Mouse (Mus musculus) forebrain, postnatal 0 days (tissue): ENCODE results near the gene Hmg20a. TPM values are rescaled to one million over a fixed set of nuclear protein-coding genes. Genes with fewer than 3 reads are reported as not detected.

Source experiments
- ATAC-seq: fragments of 200-750 bp; cut with Nextera tagmentation; 2 replicates; pipeline ENCODE4 v1.8.0; 2017; ENCODE audit warnings: mild to moderate bottlenecking, moderate library complexity
- DNase-seq: peaks from one replicate; pipeline ENCODE4 v3.0.0-alpha.2; 2015
- H3K27ac ChIP-seq: fragments of 300-500 bp; sonication (generic); 2 replicates; pipeline ENCODE4 v1.5.1; 2014; ENCODE audit warnings: low read depth, mild to moderate bottlenecking, antibody characterized with exemption, low read length, moderate library complexity, mixed read lengths
- H3K27me3 ChIP-seq: fragments of 300-500 bp; sonication (generic); 2 replicates; pipeline ENCODE4 v1.6.1; 2014; ENCODE audit warnings: mild to moderate bottlenecking, low read length, mixed read lengths; ENCODE audit not compliant: insufficient read depth
- H3K36me3 ChIP-seq: fragments of 300-500 bp; sonication (generic); 2 replicates; pipeline ENCODE4 v1.6.1; 2014; ENCODE audit warnings: mild to moderate bottlenecking, moderate library complexity; ENCODE audit not compliant: insufficient read depth
- H3K4me1 ChIP-seq: fragments of 300-500 bp; sonication (generic); 2 replicates; pipeline ENCODE4 v1.6.1; 2014; ENCODE audit warnings: antibody characterized with exemption; ENCODE audit not compliant: insufficient read depth
- H3K4me2 ChIP-seq: fragments of 300-500 bp; sonication (generic); 2 replicates; pipeline ENCODE4 v1.6.1; 2014; ENCODE audit warnings: low read depth, mild to moderate bottlenecking, moderate library complexity
- H3K4me3 ChIP-seq: fragments of 300-500 bp; sonication (generic); 2 replicates; pipeline ENCODE4 v1.5.1; 2014; ENCODE audit warnings: low read depth, low read length, mixed read lengths
- H3K9ac ChIP-seq: fragments of 300-500 bp; sonication (generic); 2 replicates; pipeline ENCODE4 v1.6.1; 2014; ENCODE audit warnings: mild to moderate bottlenecking
- H3K9me3 ChIP-seq: fragments of 300-500 bp; sonication (generic); 2 replicates; pipeline ENCODE4 v1.6.1; 2016; ENCODE audit warnings: low read length
- CTCF ChIP-seq: sonication (generic); IDR thresholded peaks from 2 replicates; pipeline ENCODE4 v1.5.1; 2016; ENCODE audit warnings: antibody characterized with exemption, control low read depth, low read depth
- WGBS: fragments of 180-500 bp; shearing (Covaris S2); extraction: QIAGEN DNeasy Blood & Tissue Kit; methylation state at CpG from one replicate; pipeline ENCODE4 v1.1.7; 2014; 5-methylcytosine and 5-hydroxymethylcytosine counted together
- polyA plus RNA-seq: library from polyadenylated mRNA; unstranded; fragments of >200 nt; fragmentation: Nextera tagmentation; extraction: Ambion mirVana; gene quantifications from 2 replicates; pipeline ENCODE4 v1.2.1, GENCODE M21; 2015
- total RNA-seq: library from RNA; depleted of rRNA; stranded (reverse); fragments of >200 nt; gene quantifications from 2 replicates; pipeline ENCODE4 v1.2.3, GENCODE M21; 2014; rRNA removed

Hmg20a gene
- total RNA-seq (49.5 and 64.7 TPM in 2 replicates), polyA plus RNA-seq (58.2 and 74.1 TPM in 2 replicates)

DNA sequence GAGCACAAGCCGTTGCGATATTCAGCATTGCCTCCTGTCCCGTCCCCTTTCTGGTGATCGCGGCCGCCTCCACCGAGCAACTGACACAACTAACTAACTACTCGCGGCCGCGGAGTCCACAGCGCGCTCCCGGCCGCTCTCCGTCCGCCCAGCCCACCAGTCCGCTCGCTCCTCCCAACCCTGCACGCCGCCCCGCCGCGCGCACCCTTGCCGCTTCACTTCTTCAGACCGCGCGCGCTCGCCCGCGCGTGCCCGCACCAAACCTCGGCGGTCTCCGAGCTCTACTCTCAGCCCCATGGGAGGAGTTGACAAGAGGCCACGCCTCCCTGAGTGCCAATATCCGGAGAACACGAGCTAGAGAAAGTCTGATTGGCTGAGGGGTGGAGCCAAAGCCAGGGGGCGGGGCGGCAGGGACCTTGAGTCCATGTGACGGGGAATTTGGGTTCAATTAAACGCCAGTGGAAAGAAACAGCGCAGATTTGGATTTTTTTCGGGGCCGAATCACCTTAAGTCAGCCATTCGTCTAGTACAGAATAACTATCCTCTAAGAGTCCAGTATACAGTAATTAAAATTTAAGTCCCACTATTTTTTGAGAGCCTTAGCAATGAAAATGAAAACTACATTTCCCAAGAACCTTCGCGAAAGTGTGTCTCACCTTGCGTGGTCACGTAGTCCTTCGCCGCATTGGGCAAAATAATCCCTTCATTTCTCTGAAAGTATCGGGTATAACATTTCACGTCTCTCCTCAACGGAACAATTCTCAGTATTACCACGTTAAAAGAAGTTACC is at the start of gene Hmg20a, which contains the start of gene Peak1:
Gene Hmg20a (plus strand): TSS at position 662 of the 790 bp plus-strand sequence.
Gene Peak1 (minus strand): TSS at position 120 of the 790 bp plus-strand sequence.
- Histone ChIP-seq H3K4me1 (peaks cover 8% of the 10 kb centered on the region), H3K27me3 (no peaks in the 10 kb centered on the region), H3K27ac (peak within 1 kb of the TSS; percentile 98), H3K9ac (peak within 1 kb of the TSS; percentile 84), H3K4me3 (peak within 1 kb of the TSS; percentile 70), H3K9me3 (no peaks in the 10 kb centered on the region), H3K4me2 (peak within 1 kb of the TSS; percentile 78), H3K36me3 (no peaks in the 10 kb centered on the region)
- ATAC-seq (peak; percentile 97), DNase-seq (peak; percentile 100)
- WGBS, result under 1% methylated on average over 57 of the region's 59 CpGs
- TF ChIP-seq CTCF, result no peak

DNA sequence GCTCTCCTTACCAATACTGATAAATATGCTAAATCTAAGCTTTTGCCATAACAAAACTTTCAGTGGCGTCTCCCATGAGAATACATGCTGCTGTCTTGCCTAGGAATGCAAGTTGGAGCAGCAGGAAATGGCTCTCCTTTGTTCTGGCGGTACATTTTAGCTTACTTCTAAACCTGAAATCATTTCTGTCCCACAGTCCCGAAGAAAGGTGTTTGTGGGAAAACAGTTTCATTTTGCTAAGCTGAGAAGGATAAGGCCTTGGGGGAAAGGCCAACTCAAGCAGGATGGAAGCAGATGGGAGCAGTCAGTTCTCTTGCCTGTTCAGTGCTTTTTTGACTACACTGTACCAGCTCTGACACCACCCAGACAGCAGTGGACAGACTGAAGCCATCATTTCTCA is 49.6 kb upstream of the Hmg20a start:
- TF ChIP-seq CTCF, result no peak
- DNase-seq (no peak), ATAC-seq (no peak)
- Histone ChIP-seq H3K4me2 (no peak overlapping the region), H3K9me3 (no peaks in the 10 kb centered on the region), H3K9ac (no peak overlapping the region), H3K4me1 (no peaks in the 10 kb centered on the region), H3K36me3 (no peaks in the 10 kb centered on the region), H3K27ac (no peak overlapping the region), H3K27me3 (no peaks in the 10 kb centered on the region), H3K4me3 (no peak overlapping the region)
- WGBS, result 72% methylated on average over 3 of the region's 3 CpGs

DNA sequence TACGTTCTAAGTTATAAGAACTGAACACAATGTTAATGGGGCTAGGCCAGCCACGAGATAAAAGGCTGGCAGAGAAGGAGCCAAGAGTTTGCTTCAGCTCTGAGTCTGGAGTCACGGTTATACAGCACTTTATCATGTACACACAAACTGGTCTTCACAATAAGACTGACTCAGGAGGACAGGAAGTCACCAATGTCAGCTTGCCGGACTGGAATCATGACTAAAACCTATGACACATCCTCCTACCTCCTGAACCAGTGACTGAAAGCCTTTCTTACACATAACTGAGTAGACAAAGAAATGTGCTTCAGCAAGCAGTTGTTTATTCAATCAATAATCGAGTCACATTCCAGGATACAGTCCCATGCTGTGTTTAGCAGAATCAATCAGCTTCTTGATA is 47.7 kb upstream of the Hmg20a start:
- WGBS, result 49% methylated on average over 5 of the region's 5 CpGs
- ATAC-seq (no peak), DNase-seq (no peak)
- H3K27ac ChIP-seq, result no peak overlapping the region
- no peak overlapping the region for H3K4me3 ChIP-seq
- no peaks in the 10 kb centered on the region for H3K9me3 ChIP-seq
- no peaks in the 10 kb centered on the region for H3K4me1 ChIP-seq
- no peak overlapping the region for H3K4me2 ChIP-seq
- H3K36me3 ChIP-seq, result no peaks in the 10 kb centered on the region
- no peak overlapping the region for H3K9ac ChIP-seq
- TF ChIP-seq CTCF, result no peak
- no peaks in the 10 kb centered on the region for H3K27me3 ChIP-seq

DNA sequence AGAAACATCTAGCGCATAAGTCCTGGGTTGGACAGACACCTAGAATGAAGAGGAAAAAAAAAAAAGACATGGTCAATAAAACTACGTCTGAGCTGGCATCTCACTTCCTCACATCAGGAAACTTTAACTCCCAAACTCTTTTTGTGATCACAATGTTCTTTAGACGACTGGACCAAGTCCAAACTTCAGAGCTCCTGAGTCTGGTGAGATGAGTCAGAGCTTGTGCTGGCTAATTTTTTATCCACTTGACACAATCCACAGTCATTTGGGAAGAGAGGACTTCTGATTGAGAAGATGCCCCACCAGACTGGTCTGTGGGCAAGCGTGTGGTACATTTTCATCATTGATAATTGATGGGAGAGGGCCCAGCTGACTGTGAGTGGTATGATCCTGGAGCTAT is 44.0 kb upstream of the Hmg20a start:
- no peaks in the 10 kb centered on the region for H3K9me3 ChIP-seq
- no peak overlapping the region for H3K27ac ChIP-seq
- WGBS, result 77% methylated on average over 4 of the region's 4 CpGs
- no peak for TF ChIP-seq CTCF
- H3K27me3 ChIP-seq, result no peaks in the 10 kb centered on the region
- H3K4me3 ChIP-seq, result no peak overlapping the region
- H3K9ac ChIP-seq, result no peak overlapping the region
- ATAC-seq (no peak), DNase-seq (no peak)
- no peak overlapping the region for H3K4me2 ChIP-seq
- no peaks in the 10 kb centered on the region for H3K4me1 ChIP-seq
- H3K36me3 ChIP-seq, result no peaks in the 10 kb centered on the region

DNA sequence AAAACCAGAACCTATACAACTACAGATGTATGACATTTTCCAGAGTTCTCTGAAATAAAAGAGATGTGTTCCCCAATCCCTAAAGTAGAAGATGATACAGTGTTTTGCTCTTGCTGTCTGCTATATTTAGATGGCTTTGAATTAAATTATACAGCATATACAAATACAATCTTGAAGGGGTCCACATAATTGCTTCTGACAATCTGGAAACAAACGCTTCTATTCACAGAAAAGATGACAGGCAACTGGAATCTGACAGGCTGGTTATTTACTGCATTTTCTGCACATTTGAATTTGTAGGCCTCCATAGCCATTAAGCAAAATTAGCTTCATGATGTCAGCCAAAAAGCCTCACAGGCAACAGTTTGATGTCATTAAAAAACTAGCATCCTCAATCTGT is 35.6 kb upstream of the Hmg20a start:
- no peak overlapping the region for H3K4me3 ChIP-seq
- no peaks in the 10 kb centered on the region for H3K27me3 ChIP-seq
- no peak overlapping the region for H3K4me2 ChIP-seq
- no peaks in the 10 kb centered on the region for H3K36me3 ChIP-seq
- peak; percentile 53; the same call in 1 of the 2 replicates for ATAC-seq
- no peaks in the 10 kb centered on the region for H3K9me3 ChIP-seq
- DNase-seq, result peak; percentile 45
- H3K27ac ChIP-seq, result no peak overlapping the region
- H3K9ac ChIP-seq, result no peak overlapping the region
- 24% methylated on average over 1 of the region's 1 CpGs for WGBS
- no peaks in the 10 kb centered on the region for H3K4me1 ChIP-seq
- TF ChIP-seq CTCF, result no peak

DNA sequence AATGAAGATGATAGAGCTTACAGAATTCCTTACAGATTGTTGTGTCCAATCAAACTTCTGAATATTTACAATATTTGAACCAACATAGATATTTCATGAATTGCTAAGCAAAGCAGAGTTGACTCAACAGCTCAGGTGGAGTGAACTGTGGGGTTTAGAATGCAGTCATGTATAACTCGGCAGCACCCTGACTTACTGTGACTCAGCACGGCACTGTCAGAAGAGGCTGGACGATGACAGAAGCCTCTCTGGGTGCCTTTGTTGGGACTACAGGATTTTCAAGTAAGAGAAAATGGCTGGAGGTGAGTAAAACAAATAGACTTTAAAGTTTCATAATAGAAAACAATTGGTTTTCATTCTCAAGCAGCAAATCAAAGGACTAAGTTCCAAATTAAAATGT is 25.6 kb upstream of the Hmg20a start:
- H3K27me3 ChIP-seq, result no peaks in the 10 kb centered on the region
- no peak for DNase-seq
- no peaks in the 10 kb centered on the region for H3K36me3 ChIP-seq
- ATAC-seq, result no peak
- 85% methylated on average over 3 of the region's 3 CpGs for whole genome bisulfite sequencing
- no peak for TF ChIP-seq CTCF
- no peak overlapping the region for H3K4me2 ChIP-seq
- H3K4me1 ChIP-seq, result no peaks in the 10 kb centered on the region
- no peak overlapping the region for H3K9ac ChIP-seq
- no peaks in the 10 kb centered on the region for H3K9me3 ChIP-seq
- H3K4me3 ChIP-seq, result no peak overlapping the region
- no peak overlapping the region for H3K27ac ChIP-seq

DNA sequence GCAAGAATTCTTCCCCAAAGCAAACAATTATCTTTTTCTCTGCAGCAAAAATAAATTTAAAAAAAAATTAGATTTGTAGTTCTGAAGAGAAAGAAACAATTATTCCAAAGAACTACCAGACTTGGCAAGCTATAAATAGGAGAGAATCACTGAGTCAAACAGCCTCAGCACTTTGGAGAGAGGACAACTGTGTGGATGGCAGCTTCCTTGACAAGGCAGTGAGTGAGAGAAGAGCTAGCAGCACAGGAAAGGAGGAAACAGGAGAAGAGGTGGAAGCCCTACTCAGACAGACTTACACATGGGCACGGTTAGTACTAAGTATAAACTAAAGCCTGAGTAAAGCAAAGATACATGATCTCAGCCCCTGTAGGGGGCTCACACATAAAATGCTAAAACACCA is 22.1 kb upstream of the Hmg20a start:
- no peak overlapping the region for H3K4me2 ChIP-seq
- H3K4me3 ChIP-seq, result no peak overlapping the region
- no peak overlapping the region for H3K9ac ChIP-seq
- no peak for ATAC-seq
- no peak for DNase-seq
- H3K27ac ChIP-seq, result no peak overlapping the region
- H3K36me3 ChIP-seq, result no peaks in the 10 kb centered on the region
- no peak for TF ChIP-seq CTCF
- 54% methylated on average over 1 of the region's 1 CpGs for WGBS
- no peaks in the 10 kb centered on the region for H3K9me3 ChIP-seq
- H3K4me1 ChIP-seq, result no peaks in the 10 kb centered on the region
- no peaks in the 10 kb centered on the region for H3K27me3 ChIP-seq
